9 mouse cellular contexts compared by ENCODE assay signal in the genomic region with DNA sequence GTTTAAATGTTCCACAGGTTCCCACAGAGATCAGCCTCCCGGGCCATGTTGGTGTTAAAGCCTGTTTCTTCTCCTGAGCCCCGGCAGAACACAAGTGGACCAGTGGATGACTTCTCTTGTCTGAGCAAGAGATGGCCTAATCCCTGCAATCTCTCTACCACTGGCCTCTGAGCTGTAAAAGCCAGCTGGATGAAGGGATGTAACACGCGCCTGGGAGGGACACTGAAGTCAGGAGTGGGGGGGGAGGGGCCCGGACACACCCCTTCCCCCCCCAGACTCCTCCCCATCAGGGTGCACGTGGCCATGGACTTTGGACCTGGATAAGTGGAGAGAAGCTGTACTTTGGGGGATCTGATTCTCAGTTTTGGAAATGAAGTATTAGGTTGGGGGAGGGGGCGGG. TPM values are rescaled to one million over a fixed set of nuclear protein-coding genes. Genes with fewer than 3 reads are reported as not detected.
DNase-seq lines count a peak whose midpoint lies in the region; ATAC-seq lines count a peak whose summit lies in the region.
"Had no signal": no experiment of that assay in that cellular context is flagged by ENCODE, and none has a peak within 500 bp of the region (broad histone marks: within the 10 kb centered on the region; RNA-seq: fewer than 3 reads in every experiment).

No protein-coding gene starts in this region.

- WGBS in heart, embryonic 11.5 days (ENCODE audit: insufficient replicate concordance): 19% methylated on average over 7 of the region's 7 CpGs
- 16% methylated on average over 7 of the region's 7 CpGs for WGBS in heart, embryonic 13.5 days
- WGBS in midbrain, embryonic 15.5 days: 21% methylated on average over 7 of the region's 7 CpGs

- no peak for ATAC-seq in heart, embryonic 11.5 days (replicated peaks; ENCODE audit: insufficient number of reproducible peaks, low FRiP score, low TSS enrichment)
- no peak for ATAC-seq in heart, embryonic 13.5 days (ENCODE audit: extremely low read depth, insufficient number of reproducible peaks, low FRiP score, low TSS enrichment)
- no peak for ATAC-seq in midbrain, embryonic 15.5 days (replicated peaks)
- ATAC-seq in activated CD4-positive, CD25-positive, alpha-beta regulatory T cell, adult 4 months: no peak

- DNase-seq in heart, postnatal 25 days (ENCODE audit: low spot score): no peak
- DNase-seq in ZHBTc4 (ENCODE audit: low read depth, low spot score): peak; percentile 68
- DNase-seq in kidney, postnatal 36 days: peak; percentile 88 to 90
- no peak for DNase-seq in right cerebral cortex, postnatal 4 days

- H3K36me3 ChIP-seq in heart, embryonic 11.5 days (ENCODE audit: control insufficient read depth, insufficient read depth, low read length): no peaks in the 10 kb centered on the region
- H3K36me3 ChIP-seq in heart, embryonic 13.5 days: no peaks in the 10 kb centered on the region
- H3K36me3 ChIP-seq in midbrain, embryonic 15.5 days (replicated peaks): no peaks in the 10 kb centered on the region

- peak overlapping the region; percentile 92; the same call in 1 of the 2 replicates for H3K27ac ChIP-seq in heart, embryonic 11.5 days (ENCODE audit: low read depth, low read length)
- peak overlapping the region; percentile 97 for H3K27ac ChIP-seq in heart, embryonic 13.5 days (replicated peaks)
- no peak overlapping the region for H3K27ac ChIP-seq in midbrain, embryonic 15.5 days

- no peaks in the 10 kb centered on the region for H3K9me3 ChIP-seq in heart, embryonic 11.5 days (replicated peaks; ENCODE audit: control insufficient read depth, low read length)
- H3K9me3 ChIP-seq in heart, embryonic 13.5 days: no peaks in the 10 kb centered on the region
- no peaks in the 10 kb centered on the region for H3K9me3 ChIP-seq in midbrain, embryonic 15.5 days

- H3K4me1 ChIP-seq in heart, embryonic 11.5 days (ENCODE audit: control insufficient read depth, insufficient read depth, low read length): peaks cover 33% of the 10 kb centered on the region
- H3K4me1 ChIP-seq in heart, embryonic 13.5 days: peaks cover 62% of the 10 kb centered on the region
- peaks cover 45% of the 10 kb centered on the region for H3K4me1 ChIP-seq in midbrain, embryonic 15.5 days

- H3K27me3 ChIP-seq in heart, embryonic 11.5 days (ENCODE audit: control insufficient read depth, insufficient read depth, low read length): no peaks in the 10 kb centered on the region
- no peaks in the 10 kb centered on the region for H3K27me3 ChIP-seq in heart, embryonic 13.5 days (replicated peaks)
- H3K27me3 ChIP-seq in midbrain, embryonic 15.5 days (replicated peaks): no peaks in the 10 kb centered on the region

- no peak overlapping the region for H3K9ac ChIP-seq in heart, embryonic 11.5 days (ENCODE audit: low read depth, low read length)
- H3K9ac ChIP-seq in heart, embryonic 13.5 days: peak overlapping the region; percentile 87
- H3K9ac ChIP-seq in midbrain, embryonic 15.5 days: peak overlapping the region; percentile 93; the same call in 1 of the 2 replicates

- intact Hi-C loops in heart, postnatal 25 days (cut with DNase I): loop anchor here (2.0 kb wide), 1 partner anchor 42 kb away; a partner anchor contains a TSS

- H3K4me3 ChIP-seq in heart, embryonic 11.5 days (ENCODE audit: low read depth, low read length): peak overlapping the region; percentile 57
- peak overlapping the region; percentile 63 for H3K4me3 ChIP-seq in heart, embryonic 13.5 days
- peak overlapping the region; percentile 95 for H3K4me3 ChIP-seq in midbrain, embryonic 15.5 days

- peak overlapping the region; percentile 68 for H3K4me2 ChIP-seq in heart, embryonic 11.5 days
- peak overlapping the region; percentile 72 for H3K4me2 ChIP-seq in heart, embryonic 13.5 days
- peak overlapping the region; percentile 80 for H3K4me2 ChIP-seq in midbrain, embryonic 15.5 days

RNA-seq across cellular contexts. Expression of a gene that starts 1.2 kb away (rescaled TPM):
- 32.9 and 39.1 TPM in 2 replicates for polyA plus RNA-seq in heart, embryonic 11.5 days (2014; fragmentation: Nextera tagmentation; extraction: Ambion mirVana)
- total RNA-seq in heart, postnatal 25 days (2021): 10 to 100 TPM; 49.1 to 64.1 TPM
- polyA plus RNA-seq in heart, embryonic 13.5 days (2015; fragmentation: Nextera tagmentation; extraction: Ambion mirVana): 44.2 and 44.9 TPM in 2 replicates
- polyA plus RNA-seq in midbrain, embryonic 15.5 days (2015; fragmentation: Nextera tagmentation; extraction: Ambion mirVana): 35.3 and 35.4 TPM in 2 replicates
- polyA plus RNA-seq in activated CD4-positive, CD25-positive, alpha-beta regulatory T cell, adult 4 months (2017; shearing (Covaris generic)): 10 to 100 TPM; 55.3 to 85.9 TPM

RNA-seq across cellular contexts. Expression of a gene that starts 32.9 kb away (rescaled TPM):
- polyA plus RNA-seq in heart, embryonic 11.5 days (2014; fragmentation: Nextera tagmentation; extraction: Ambion mirVana): not detected in 2 replicates
- total RNA-seq in heart, postnatal 25 days (2021): under 1 TPM; 0.10 to 0.11 TPM
- 0.16 TPM in 1 of 2 replicates, not detected in the other for polyA plus RNA-seq in heart, embryonic 13.5 days (2015; fragmentation: Nextera tagmentation; extraction: Ambion mirVana)
- 0.05 TPM in 1 of 2 replicates, not detected in the other for polyA plus RNA-seq in midbrain, embryonic 15.5 days (2015; fragmentation: Nextera tagmentation; extraction: Ambion mirVana)
- polyA plus RNA-seq in activated CD4-positive, CD25-positive, alpha-beta regulatory T cell, adult 4 months (2017; shearing (Covaris generic)): not detected

RNA-seq across cellular contexts. Expression of a gene that starts 39.9 kb away (rescaled TPM):
- not detected in 2 replicates for polyA plus RNA-seq in heart, embryonic 11.5 days (2014; fragmentation: Nextera tagmentation; extraction: Ambion mirVana)
- not detected for total RNA-seq in heart, postnatal 25 days (2021)
- polyA plus RNA-seq in heart, embryonic 13.5 days (2015; fragmentation: Nextera tagmentation; extraction: Ambion mirVana): not detected in 2 replicates
- polyA plus RNA-seq in midbrain, embryonic 15.5 days (2015; fragmentation: Nextera tagmentation; extraction: Ambion mirVana): 0.04 and 0.05 TPM in 2 replicates
- not detected for polyA plus RNA-seq in activated CD4-positive, CD25-positive, alpha-beta regulatory T cell, adult 4 months (2017; shearing (Covaris generic))

RNA-seq across cellular contexts. Expression of a gene that starts 42.1 kb away (rescaled TPM):
- polyA plus RNA-seq in heart, embryonic 11.5 days (2014; fragmentation: Nextera tagmentation; extraction: Ambion mirVana): 33.9 and 36.8 TPM in 2 replicates
- 10 to 100 TPM; 21.5 to 29.6 TPM for total RNA-seq in heart, postnatal 25 days (2021)
- 24.9 and 26.3 TPM in 2 replicates for polyA plus RNA-seq in heart, embryonic 13.5 days (2015; fragmentation: Nextera tagmentation; extraction: Ambion mirVana)
- 45.1 and 46.0 TPM in 2 replicates for polyA plus RNA-seq in midbrain, embryonic 15.5 days (2015; fragmentation: Nextera tagmentation; extraction: Ambion mirVana)
- polyA plus RNA-seq in activated CD4-positive, CD25-positive, alpha-beta regulatory T cell, adult 4 months (2017; shearing (Covaris generic)): 10 to 100 TPM; 47.9 to 54.3 TPM

RNA-seq across cellular contexts. Expression of a gene that starts 58.2 kb away (rescaled TPM):
- polyA plus RNA-seq in heart, embryonic 11.5 days (2014; fragmentation: Nextera tagmentation; extraction: Ambion mirVana): 0.39 and 0.49 TPM in 2 replicates
- total RNA-seq in heart, postnatal 25 days (2021): 10 to 100 TPM; 25.0 to 35.0 TPM
- 2.8 and 3.0 TPM in 2 replicates for polyA plus RNA-seq in heart, embryonic 13.5 days (2015; fragmentation: Nextera tagmentation; extraction: Ambion mirVana)
- polyA plus RNA-seq in midbrain, embryonic 15.5 days (2015; fragmentation: Nextera tagmentation; extraction: Ambion mirVana): 0.09 and 0.15 TPM in 2 replicates
- polyA plus RNA-seq in activated CD4-positive, CD25-positive, alpha-beta regulatory T cell, adult 4 months (2017; shearing (Covaris generic)): not detected
- polyA plus RNA-seq: cerebellum, adult 2 months had no signal

Comparison
In these comparisons a context has a peak if more than half of its experiments do, and no peak if none do; other contexts are left out.
1. DNase-seq: peak in ZHBTc4 (single experiment) and kidney, postnatal 36 days (2 of 2); none in heart, postnatal 25 days (single experiment) and right cerebral cortex, postnatal 4 days (single experiment).
2. Peak in every context shown above with its lines, with median percentiles within 50 percentile points of each other: H3K4me2 ChIP-seq and H3K4me3 ChIP-seq.